Mouse (Mus musculus): ENCODE data around the gene Tspan11. TPM values are rescaled to one million over a fixed set of nuclear protein-coding genes. Genes with fewer than 3 reads are reported as not detected.

Tspan11 gene
- total and polyA plus RNA-seq, 3 experiments, result not detected

- dilution Hi-C loops (cut with MboI; ENCODE audit: extremely low pct_ligation_motif_present, extremely low pct_unique_long_range_greater_than_20kb, low sequenced_read_pairs), result no loop called here
- in situ Hi-C loops (cut with MboI; ENCODE audit: low pct_ligation_motif_present, low pct_unique_long_range_greater_than_20kb, low sequenced_read_pairs), result no loop called here
- H3K36me3 ChIP-seq (replicated peaks in 1 of 2; ENCODE audit: control insufficient read depth in 1 of 2, insufficient read depth in 1 of 2, low read length in 1 of 2), result no peaks in the 10 kb centered on the region
Observed at GRCm38 (mm10) chr6:127853771-127854687, 33.4 kb upstream of the Tspan11 start.

GRCm38 (mm10) chr6:127854688-127855013, 32.7 kb upstream of the Tspan11 start:
- TF ChIP-seq HCFC1 (IDR thresholded peaks at IDR 0.05; ENCODE audit: low read depth, low read length), result no peak
- TF ChIP-seq SMC3 (IDR thresholded peaks at IDR 0.05; ENCODE audit: low read depth, low read length), result no peak
- no peak for TF ChIP-seq CHD2 (IDR thresholded peaks at IDR 0.05; ENCODE audit: low read length)
- no peak for TF ChIP-seq MXI1 (IDR thresholded peaks at IDR 0.05; ENCODE audit: low read depth, low read length)
- no peak for TF ChIP-seq TBP (conservative IDR thresholded peaks at IDR 0.05; ENCODE audit: low read depth, low read length)
- no peak for TF ChIP-seq NRF1 (IDR thresholded peaks at IDR 0.05; ENCODE audit: low read depth, low read length)
- no peak for TF ChIP-seq TCF12 (IDR thresholded peaks at IDR 0.05; ENCODE audit: low read depth, low read length)
- H3K9me3 ChIP-seq (replicated peaks; ENCODE audit: low read length), result no peaks in the 10 kb centered on the region
- H3K4me3 ChIP-seq (replicated peaks in 1 of 3; ENCODE audit: low read depth in 2 of 3, low read length in 2 of 3, poor library complexity in 1 of 3), result no peak overlapping the region
- dilution Hi-C loops (cut with MboI; ENCODE audit: extremely low pct_ligation_motif_present, extremely low pct_unique_long_range_greater_than_20kb, low sequenced_read_pairs) (no loop called here), in situ Hi-C loops (cut with MboI; ENCODE audit: low pct_ligation_motif_present, low pct_unique_long_range_greater_than_20kb, low sequenced_read_pairs) (no loop called here)
- peaks cover 74% of the 10 kb centered on the region for H3K27me3 ChIP-seq (replicated peaks)
- H3K36me3 ChIP-seq (replicated peaks in 1 of 2; ENCODE audit: control insufficient read depth in 1 of 2, insufficient read depth in 1 of 2, low read length in 1 of 2), result no peaks in the 10 kb centered on the region
- H3K4me2 ChIP-seq (ENCODE audit: insufficient read depth, low read depth, poor library complexity, severe bottlenecking), result no peak overlapping the region
- no peaks in the 10 kb centered on the region for H3K79me2 ChIP-seq (replicated peaks; ENCODE audit: control insufficient read depth, extremely low read depth, insufficient read depth, poor library complexity, severe bottlenecking)
- DNase-seq (ENCODE audit: extremely low read depth), result no peak
- H3K4me1 ChIP-seq (ENCODE audit: control insufficient read depth in 1 of 2, insufficient read depth in 2 of 2), result peaks cover 0 to 4% of the 10 kb centered on the region in 2 experiments; a peak in 1 of 4 replicates
- H3K27ac ChIP-seq (ENCODE audit: insufficient read depth, low read depth), result no peak overlapping the region
- no peak overlapping the region for H3K9ac ChIP-seq (ENCODE audit: insufficient read depth, low read depth)

More at GRCm38 (mm10) chr6:127853771-127854687, 33.4 kb upstream of the Tspan11 start:
- Histone ChIP-seq H3K4me2 (ENCODE audit: insufficient read depth, low read depth, poor library complexity, severe bottlenecking) (no peak overlapping the region), H3K9me3 (replicated peaks; ENCODE audit: low read length) (no peaks in the 10 kb centered on the region), H3K4me1 (ENCODE audit: control insufficient read depth in 1 of 2, insufficient read depth in 2 of 2) (peaks cover 0 to 4% of the 10 kb centered on the region in 2 experiments; a peak in 1 of 4 replicates), H3K79me2 (replicated peaks; ENCODE audit: control insufficient read depth, extremely low read depth, insufficient read depth, poor library complexity, severe bottlenecking) (no peaks in the 10 kb centered on the region), H3K27me3 (replicated peaks) (peaks cover 78% of the 10 kb centered on the region), H3K9ac (ENCODE audit: insufficient read depth, low read depth) (no peak overlapping the region), H3K27ac (ENCODE audit: insufficient read depth, low read depth) (no peak overlapping the region), H3K4me3 (replicated peaks in 1 of 3; ENCODE audit: low read depth in 2 of 3, low read length in 2 of 3, poor library complexity in 1 of 3) (no peak overlapping the region)
- TF ChIP-seq CTCF (conservative IDR thresholded peaks at IDR 0.05 in 1 of 2, IDR thresholded peaks at IDR 0.05 in 1 of 2; ENCODE audit: low read depth in 2 of 2, low read length in 2 of 2), result no peak
- no peak for TF ChIP-seq USF1 (IDR thresholded peaks at IDR 0.05; ENCODE audit: low read depth, low read length)
- no peak for TF ChIP-seq ZNF384 (IDR thresholded peaks at IDR 0.05; ENCODE audit: low read depth, low read length)
- TF ChIP-seq USF2 (conservative IDR thresholded peaks at IDR 0.05; ENCODE audit: low read depth, low read length), result no peak
- no peak for TF ChIP-seq ZMIZ1 (IDR thresholded peaks at IDR 0.05; ENCODE audit: low read depth, low read length)
- no peak for TF ChIP-seq ZKSCAN1 (IDR thresholded peaks at IDR 0.05; ENCODE audit: borderline replicate concordance, low read depth, low read length)
- TF ChIP-seq MAZ (IDR thresholded peaks at IDR 0.05; ENCODE audit: low read depth, low read length), result no peak
- TF ChIP-seq POLR2AphosphoS2 (IDR thresholded peaks at IDR 0.05; ENCODE audit: low read depth, low read length), result no peak
- TF ChIP-seq JUND (conservative IDR thresholded peaks at IDR 0.05; ENCODE audit: low read depth, low read length), result no peak
- no peak for DNase-seq (ENCODE audit: extremely low read depth)

Data from CH12.LX (cell line).